Mouse (Mus musculus) frontal cortex, adult (tissue): ENCODE results near the gene Uba7.
A peak's percentile ranks its signal among the peaks of the same experiment; 100 is the strongest.

Source experiments
- ATAC-seq: cut with Nextera tagmentation; 2 replicates; pipeline ENCODE4 v1.9.2; 2017; ENCODE audit warnings: mild to moderate bottlenecking, moderate library complexity, mixed read lengths; ENCODE audit not compliant: low TSS enrichment

Gene Uba7

GRCm38 (mm10) chr9:107961881-107962280 is 13.4 kb upstream of the Uba7 start:
- peak; percentile 77 for ATAC-seq

GRCm38 (mm10) chr9:107962916-107963315 is 12.4 kb upstream of the Uba7 start:
- ATAC-seq: no peak

- peak; percentile 36; the same call in 1 of the 2 replicates for ATAC-seq
Measured at GRCm38 (mm10) chr9:107963700-107964099, 11.6 kb upstream of the Uba7 start.

GRCm38 (mm10) chr9:107964681-107965080 is 10.6 kb upstream of the Uba7 start:
- no peak for ATAC-seq

- ATAC-seq: no peak
Measured at GRCm38 (mm10) chr9:107966676-107967075, 8.6 kb upstream of the Uba7 start.

- ATAC-seq: no peak
Measured at GRCm38 (mm10) chr9:107967437-107967836, 7.9 kb upstream of the Uba7 start.

GRCm38 (mm10) chr9:107968531-107968930 is 6.8 kb upstream of the Uba7 start:
- ATAC-seq: no peak

GRCm38 (mm10) chr9:107970311-107970710 is 5.0 kb upstream of the Uba7 start:
- no peak for ATAC-seq

- no peak for ATAC-seq
Measured at GRCm38 (mm10) chr9:107971690-107972541, 3.4 kb upstream of the Uba7 start.

GRCm38 (mm10) chr9:107974491-107975171 is 674 bp upstream of the Uba7 start:
- ATAC-seq: no peak

GRCm38 (mm10) chr9:107978815-107979214 is 3.5 kb downstream of the Uba7 start:
- ATAC-seq: no peak

GRCm38 (mm10) chr9:107981684-107982605 is 6.6 kb downstream of the Uba7 start:
- ATAC-seq: no peak; the same call in 1 of the 2 replicates

- ATAC-seq: peak; percentile 10; the same call in 1 of the 2 replicates
Measured at GRCm38 (mm10) chr9:107982681-107983346, 7.5 kb downstream of the Uba7 start, which contains the start of gene Gm20661. Gm20661 (plus strand) TSS chr9:107983058.

- no peak for ATAC-seq
Measured at GRCm38 (mm10) chr9:107983421-107983890, 8.2 kb downstream of the Uba7 start.

- no peak for ATAC-seq
Measured at GRCm38 (mm10) chr9:107984052-107984753, 8.9 kb downstream of the Uba7 start.

GRCm38 (mm10) chr9:107984754-107985055 is 9.4 kb downstream of the Uba7 start:
- ATAC-seq: no peak

GRCm38 (mm10) chr9:107985131-107986119 is 10.1 kb downstream of the Uba7 start, which contains the start of gene Inka1:
Inka1 (minus strand) TSS chr9:107985879.
- peak; percentile 75 for ATAC-seq

GRCm38 (mm10) chr9:107986376-107986775 is 11.1 kb downstream of the Uba7 start:
- peak; percentile 63 for ATAC-seq

GRCm38 (mm10) chr9:107987950-107988349 is 12.6 kb downstream of the Uba7 start:
- ATAC-seq: no peak
